ENCODE assay signal across 8 mouse cellular contexts in the genomic region with DNA sequence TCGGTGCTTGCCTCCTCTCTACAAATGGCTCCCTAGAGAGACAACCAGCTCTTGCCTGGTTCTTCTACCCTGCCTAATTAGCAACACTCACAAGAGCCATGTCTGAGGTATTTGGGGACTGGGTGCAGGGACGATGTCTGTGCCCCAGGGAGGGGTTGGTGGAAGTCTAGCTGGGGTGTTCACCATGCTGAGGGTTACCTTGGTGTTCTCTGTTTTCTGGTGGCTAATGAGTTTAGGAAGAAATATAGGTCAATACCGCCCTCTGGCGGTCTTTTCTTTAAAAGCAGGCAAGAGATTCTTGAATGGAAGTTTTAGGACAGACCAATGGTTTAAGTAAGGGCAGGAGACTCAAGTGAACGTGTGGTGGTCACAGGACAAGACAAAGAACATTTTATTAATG. TPM values are rescaled to one million over a fixed set of nuclear protein-coding genes. Genes with fewer than 3 reads are reported as not detected.
DNase-seq lines count a peak whose midpoint lies in the region; ATAC-seq and TF ChIP-seq lines count a peak whose summit lies in the region.
"Had no signal": no experiment of that assay in that cellular context is flagged by ENCODE, and none has a peak within 500 bp of the region (broad histone marks: within the 10 kb centered on the region; RNA-seq: fewer than 3 reads in every experiment).

No protein-coding gene starts in this region.

- H3K4me2 ChIP-seq in lung, embryonic 14.5 days: no peak overlapping the region
- H3K4me2 ChIP-seq: stomach, embryonic 15.5 days had no signal

- TF ChIP-seq CTCF in lung, embryonic 14.5 days (IDR thresholded peaks at IDR 0.05; ENCODE audit: low read depth): peak; percentile 68

- no peaks in the 10 kb centered on the region for H3K9me3 ChIP-seq in ES-E14 (ENCODE audit: control insufficient read depth, insufficient read depth, low read depth, low read length)
- H3K9me3 ChIP-seq in lung, embryonic 14.5 days (ENCODE audit: low read depth, low read length): no peaks in the 10 kb centered on the region
- H3K9me3 ChIP-seq: stomach, embryonic 15.5 days had no signal

- no peaks in the 10 kb centered on the region for H3K4me1 ChIP-seq in ES-E14 (ENCODE audit: control insufficient read depth in 2 of 2, insufficient read depth in 2 of 2, low read length in 2 of 2, poor library complexity in 1 of 2)
- H3K4me1 ChIP-seq in lung, embryonic 14.5 days (ENCODE audit: insufficient read depth): no peaks in the 10 kb centered on the region
- H3K4me1 ChIP-seq: stomach, embryonic 15.5 days had no signal

- ATAC-seq in frontal cortex, adult (ENCODE audit: low TSS enrichment): peak; percentile 82
- ATAC-seq in lung, embryonic 14.5 days (ENCODE audit: insufficient read depth): 0 out of 2 replicates have a peak, but pooled peaks have one; percentile 60

- no peak overlapping the region for H3K27ac ChIP-seq in ES-E14 (ENCODE audit: insufficient read depth, low read depth, low read length, poor library complexity, severe bottlenecking)
- H3K27ac ChIP-seq in lung, embryonic 14.5 days (ENCODE audit: low read depth): no peak overlapping the region
- H3K27ac ChIP-seq: stomach, embryonic 15.5 days had no signal

- H3K4me3 ChIP-seq in ES-E14 (ENCODE audit: insufficient read depth in 1 of 2, low read depth in 1 of 2, low read length in 2 of 2, poor library complexity in 1 of 2, severe bottlenecking in 1 of 2): no peak overlapping the region
- no peak overlapping the region for H3K4me3 ChIP-seq in lung, embryonic 14.5 days (ENCODE audit: low read depth, low read length)
- H3K4me3 ChIP-seq: stomach, embryonic 15.5 days had no signal

- no peak overlapping the region for H3K9ac ChIP-seq in ES-E14 (ENCODE audit: insufficient read depth, low read depth, low read length, poor library complexity, severe bottlenecking)
- H3K9ac ChIP-seq in lung, embryonic 14.5 days: no peak overlapping the region
- H3K9ac ChIP-seq: stomach, embryonic 15.5 days had no signal

- H3K36me3 ChIP-seq in ES-E14 (ENCODE audit: control insufficient read depth, insufficient read depth, low read length, poor library complexity, severe bottlenecking): no peaks in the 10 kb centered on the region
- no peaks in the 10 kb centered on the region for H3K36me3 ChIP-seq in lung, embryonic 14.5 days (ENCODE audit: insufficient read depth)
- H3K36me3 ChIP-seq: stomach, embryonic 15.5 days had no signal

- WGBS in lung, embryonic 14.5 days: 18% methylated on average over 5 of the region's 5 CpGs

- in situ Hi-C loops in ES-E14 (cut with MboI; ENCODE audit: low sequenced_read_pairs in 2 of 2, unreplicated experiment in 2 of 2): loop anchor here in 1 of 2 experiments (10.0 kb wide), 1 partner anchor 88 kb away; no protein-coding TSS in a partner anchor

- peak; percentile 69 for DNase-seq in CD4-positive helper T cell, adult 2 months (ENCODE audit: low read depth, low spot score)
- peak; percentile 71 for DNase-seq in ES-E14 (ENCODE audit: low read depth, low spot score)
- peak; percentile 40 for DNase-seq in cerebellum, adult 11 months
- peak; percentile 79 for DNase-seq in kidney, postnatal 10 days
- peak; percentile 92 for DNase-seq in lung, embryonic 14.5 days
- peak; percentile 61 for DNase-seq in retina, postnatal 7 days (ENCODE audit: low read depth, low spot score)

- no peaks in the 10 kb centered on the region for H3K27me3 ChIP-seq in lung, embryonic 14.5 days (ENCODE audit: insufficient read depth, low read length)
- H3K27me3 ChIP-seq: stomach, embryonic 15.5 days had no signal

TF ChIP-seq in ES-E14, 5 proteins besides CTCF, POLR2A, EP300 and RAD21:
- TF ChIP-seq ZC3H11A (IDR thresholded peaks at IDR 0.05; ENCODE audit: borderline replicate concordance, low read depth, low read length) (peak; percentile 86), HCFC1 (IDR thresholded peaks at IDR 0.05; ENCODE audit: borderline replicate concordance, insufficient read depth, low read length) (no peak)

RNA-seq across cellular contexts. Expression of a gene that starts 5.0 kb away (rescaled TPM):
- not detected in 2 replicates for total RNA-seq in ES-E14 (2012; rRNA removed)
- polyA plus RNA-seq in lung, embryonic 14.5 days (2014; fragmentation: Nextera tagmentation; extraction: Ambion mirVana): not detected in 2 replicates
- polyA plus RNA-seq: stomach, embryonic 15.5 days had no signal

Comparison
In these comparisons a context has a peak if more than half of its experiments do, and no peak if none do; other contexts are left out.
1. DNase-seq: peak in every context shown above with its lines; median percentile 92 in lung, embryonic 14.5 days; 79 in kidney, postnatal 10 days; 71 in ES-E14; 69 in CD4-positive helper T cell, adult 2 months; 61 in retina, postnatal 7 days; 40 in cerebellum, adult 11 months.